Mouse (Mus musculus): ENCODE data around the gene Kcnma1.

GRCm38 (mm10) chr14:23929168-23929567, 85.1 kb downstream of the Kcnma1 start:
- TF ChIP-seq POLR2A (IDR thresholded peaks at IDR 0.05; ENCODE audit: control insufficient read depth, extremely low read depth, insufficient read depth, low read length, poor library complexity) (no peak), CTCF (IDR thresholded peaks at IDR 0.05; ENCODE audit: borderline replicate concordance, control insufficient read depth, extremely low read depth, insufficient read depth, low read length, poor library complexity) (no peak)
